Mouse (Mus musculus): ENCODE measurements at regions not wholly inside any gene's neighbourhood (a gene's known extent, or its start where the extent isn't known, plus 50 kb on each side); places are given as distances from the start of the nearest gene placed in this dataset.

GRCm38 (mm10) chr3:99741249-99742222 lies 143.7 kb upstream of the Spag17 start:
- no peaks in the 10 kb centered on the region for H3K9me3 ChIP-seq
- H3K27me3 ChIP-seq (ENCODE audit: insufficient read depth, poor library complexity, severe bottlenecking), result no peaks in the 10 kb centered on the region
- H3K4me1 ChIP-seq (replicated peaks), result no peaks in the 10 kb centered on the region
- 65% methylated on average over 3 of the region's 3 CpGs for WGBS
- no peak for DNase-seq (ENCODE audit: low spot score)
- H3K36me3 ChIP-seq, result no peaks in the 10 kb centered on the region
- no peak overlapping the region for H3K4me3 ChIP-seq
- no peak overlapping the region for H3K27ac ChIP-seq

GRCm38 (mm10) chr3:99749725-99750124 lies 135.5 kb upstream of the Spag17 start:
- H3K27ac ChIP-seq, result no peak overlapping the region
- H3K9me3 ChIP-seq, result no peaks in the 10 kb centered on the region
- H3K4me3 ChIP-seq, result no peak overlapping the region
- H3K36me3 ChIP-seq, result no peaks in the 10 kb centered on the region
- 90% methylated on average over 8 of the region's 8 CpGs for WGBS
- H3K27me3 ChIP-seq (ENCODE audit: insufficient read depth, poor library complexity, severe bottlenecking), result no peaks in the 10 kb centered on the region
- no peaks in the 10 kb centered on the region for H3K4me1 ChIP-seq (replicated peaks)
- DNase-seq (ENCODE audit: low spot score), result no peak

DNA sequence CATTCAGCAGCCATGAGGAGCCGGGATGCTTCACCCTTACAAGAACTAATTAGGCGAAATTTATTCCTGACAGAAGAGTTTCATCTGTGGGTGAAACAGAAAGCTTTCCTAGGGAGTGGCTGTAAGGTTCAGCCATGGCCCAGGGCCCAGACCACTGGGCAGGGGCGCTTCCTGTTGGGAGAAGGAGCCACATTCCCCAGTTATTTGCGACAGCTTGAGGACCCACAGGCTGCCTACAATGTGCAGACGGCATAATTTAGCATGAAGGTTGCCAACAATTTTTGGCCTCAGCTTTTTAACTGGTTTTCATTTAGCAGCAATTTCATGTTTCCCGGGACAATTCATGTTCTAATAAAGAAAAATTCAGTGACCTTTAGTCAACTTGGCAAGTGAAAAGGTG lies 106.7 kb upstream of the Spag17 start:
- no peak overlapping the region for H3K27ac ChIP-seq
- H3K27me3 ChIP-seq (ENCODE audit: insufficient read depth, poor library complexity, severe bottlenecking), result no peaks in the 10 kb centered on the region
- WGBS, result 86% methylated on average over 6 of the region's 6 CpGs
- no peaks in the 10 kb centered on the region for H3K36me3 ChIP-seq
- H3K9me3 ChIP-seq, result no peaks in the 10 kb centered on the region
- no peak overlapping the region for H3K4me3 ChIP-seq
- DNase-seq (ENCODE audit: low spot score), result no peak
- H3K4me1 ChIP-seq (replicated peaks), result no peaks in the 10 kb centered on the region

- WGBS, result 75% methylated on average over 3 of the region's 3 CpGs
- no peak for DNase-seq (ENCODE audit: low spot score)
Measured at GRCm38 (mm10) chr3:99785955-99786529, 99.2 kb upstream of the Spag17 start.

DNA sequence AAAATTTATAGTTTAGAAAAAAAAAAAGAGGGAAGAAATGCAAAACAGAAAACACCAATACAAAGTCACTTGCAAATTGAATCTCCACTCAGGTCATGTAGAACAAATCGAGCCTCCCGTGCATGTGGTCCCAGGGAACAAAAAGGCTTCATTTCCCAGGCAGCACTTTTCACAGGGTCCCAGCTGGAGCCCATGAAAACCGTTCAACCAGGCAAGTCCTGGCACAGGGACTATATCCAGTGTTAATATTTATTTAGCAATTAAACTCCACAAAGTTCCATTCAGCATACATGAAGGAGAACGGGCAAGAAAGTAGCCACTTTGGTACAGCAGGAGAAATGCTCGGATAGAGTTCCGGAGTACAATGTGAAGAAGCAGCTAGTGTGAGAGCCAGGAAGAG lies 93.9 kb upstream of the Spag17 start:
- no peak overlapping the region for H3K27ac ChIP-seq
- no peak for DNase-seq (ENCODE audit: low spot score)
- 63% methylated on average over 6 of the region's 6 CpGs for WGBS
- H3K36me3 ChIP-seq, result no peaks in the 10 kb centered on the region
- 0 out of 2 replicates have a peak, but pooled peaks cover 2% of the 10 kb centered on the region for H3K4me1 ChIP-seq (replicated peaks)
- no peaks in the 10 kb centered on the region for H3K9me3 ChIP-seq
- H3K27me3 ChIP-seq (ENCODE audit: insufficient read depth, poor library complexity, severe bottlenecking), result no peaks in the 10 kb centered on the region
- H3K4me3 ChIP-seq, result no peak overlapping the region

More at GRCm38 (mm10) chr3:99785955-99786529, 99.2 kb upstream of the Spag17 start:
- Histone ChIP-seq H3K4me3 (no peak overlapping the region), H3K36me3 (no peaks in the 10 kb centered on the region), H3K27ac (no peak overlapping the region), H3K27me3 (ENCODE audit: insufficient read depth, poor library complexity, severe bottlenecking) (no peaks in the 10 kb centered on the region), H3K9me3 (no peaks in the 10 kb centered on the region), H3K4me1 (replicated peaks) (no peaks in the 10 kb centered on the region)

DNA sequence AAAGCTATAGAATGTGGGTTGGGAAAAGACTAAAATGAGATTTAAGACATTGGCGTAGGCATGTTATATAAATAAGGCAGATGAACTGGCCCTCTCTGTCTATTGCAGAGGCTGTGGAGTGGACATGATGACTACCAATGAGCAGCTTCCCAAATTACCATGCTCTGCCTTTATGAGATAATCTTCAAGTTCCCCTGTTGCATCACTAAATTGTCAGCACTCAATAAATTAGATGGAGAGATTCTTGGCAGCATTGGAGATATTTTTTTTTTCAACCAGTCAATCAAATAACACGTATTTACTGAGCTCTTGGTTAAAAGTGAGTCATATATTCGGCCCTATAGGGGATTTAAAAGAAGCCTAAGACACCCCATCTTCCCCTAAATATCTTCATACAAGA lies 91.6 kb upstream of the Spag17 start:
- 89% methylated on average over 3 of the region's 3 CpGs for WGBS
- no peak overlapping the region for H3K4me3 ChIP-seq
- H3K4me1 ChIP-seq (replicated peaks), result 0 out of 2 replicates have a peak, but pooled peaks cover 2% of the 10 kb centered on the region
- H3K27me3 ChIP-seq (ENCODE audit: insufficient read depth, poor library complexity, severe bottlenecking), result no peaks in the 10 kb centered on the region
- H3K36me3 ChIP-seq, result no peaks in the 10 kb centered on the region
- H3K27ac ChIP-seq, result no peak overlapping the region
- DNase-seq (ENCODE audit: low spot score), result no peak
- no peaks in the 10 kb centered on the region for H3K9me3 ChIP-seq

DNA sequence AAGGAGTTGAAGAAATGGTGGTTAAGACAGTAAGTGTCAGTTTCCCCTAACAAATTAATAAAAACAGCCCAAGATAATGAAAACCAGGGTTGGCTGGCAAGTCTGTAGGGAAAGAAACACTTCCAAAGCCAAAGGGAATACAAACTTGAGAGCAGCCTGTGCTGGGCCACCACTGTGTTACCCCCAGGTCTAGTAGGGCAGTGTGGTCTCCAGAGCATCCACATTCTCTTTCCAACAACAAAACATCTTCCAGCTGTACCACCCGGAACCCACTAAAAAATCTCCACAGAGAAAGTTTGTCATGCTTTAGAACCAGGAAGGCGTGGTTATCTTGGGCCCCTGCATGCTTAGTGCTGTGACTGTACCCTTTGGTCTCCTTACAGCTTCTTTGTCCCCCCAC lies 89.4 kb upstream of the Spag17 start:
- WGBS, result 85% methylated on average over 2 of the region's 2 CpGs
- Histone ChIP-seq H3K36me3 (no peaks in the 10 kb centered on the region), H3K27ac (no peak overlapping the region), H3K4me1 (replicated peaks) (0 out of 2 replicates have a peak, but pooled peaks cover 2% of the 10 kb centered on the region), H3K4me3 (no peak overlapping the region), H3K27me3 (ENCODE audit: insufficient read depth, poor library complexity, severe bottlenecking) (no peaks in the 10 kb centered on the region), H3K9me3 (no peaks in the 10 kb centered on the region)
- no peak for DNase-seq (ENCODE audit: low spot score)

DNA sequence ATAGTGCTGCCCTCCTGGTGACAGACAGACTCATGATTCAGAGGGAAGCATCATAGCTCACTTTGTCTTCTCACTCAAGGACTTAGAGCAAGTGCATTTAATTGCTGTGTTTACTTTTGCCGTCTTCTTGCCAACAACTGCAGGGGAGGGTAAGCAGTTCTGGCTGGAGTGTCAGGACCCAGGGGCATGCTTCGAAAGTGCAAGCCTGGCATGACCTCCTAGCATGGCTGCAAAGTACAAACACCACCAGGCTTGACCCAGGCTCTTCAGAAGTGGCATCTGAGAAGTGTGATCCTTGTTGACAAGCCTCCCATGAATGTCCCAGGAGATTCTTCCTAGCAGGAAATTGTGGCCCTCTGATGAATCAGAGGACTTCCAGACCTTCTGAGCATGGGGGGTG lies 87.4 kb upstream of the Spag17 start:
- H3K36me3 ChIP-seq, result no peaks in the 10 kb centered on the region
- no peak for DNase-seq (ENCODE audit: low spot score)
- H3K9me3 ChIP-seq, result no peaks in the 10 kb centered on the region
- no peak overlapping the region for H3K27ac ChIP-seq
- no peaks in the 10 kb centered on the region for H3K4me1 ChIP-seq (replicated peaks)
- 64% methylated on average over 2 of the region's 2 CpGs for WGBS
- H3K4me3 ChIP-seq, result no peak overlapping the region
- H3K27me3 ChIP-seq (ENCODE audit: insufficient read depth, poor library complexity, severe bottlenecking), result no peaks in the 10 kb centered on the region

DNA sequence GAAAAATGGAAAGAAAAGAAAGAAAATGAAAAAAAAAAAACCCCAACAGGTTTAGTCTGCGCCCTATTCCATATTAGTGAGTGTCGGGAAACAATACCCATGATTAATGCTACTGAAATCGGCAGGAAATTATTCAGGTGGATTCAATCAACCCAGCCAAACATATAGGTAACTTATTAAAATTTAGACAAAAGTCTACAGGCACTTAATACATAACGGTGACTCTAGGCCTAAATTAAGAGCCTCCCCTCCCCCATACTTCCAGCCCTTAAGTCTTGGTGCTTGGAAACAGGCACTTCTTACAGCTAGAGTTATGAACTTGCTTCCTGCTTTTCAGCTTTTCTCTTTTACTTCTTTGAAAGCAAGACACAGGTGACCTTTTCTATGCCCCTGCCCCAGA lies 74.7 kb upstream of the Spag17 start:
- Histone ChIP-seq H3K4me1 (replicated peaks) (peaks cover 18% of the 10 kb centered on the region), H3K4me3 (no peak overlapping the region), H3K9me3 (no peaks in the 10 kb centered on the region), H3K27ac (no peak overlapping the region), H3K27me3 (ENCODE audit: insufficient read depth, poor library complexity, severe bottlenecking) (no peaks in the 10 kb centered on the region), H3K36me3 (no peaks in the 10 kb centered on the region)
- 74% methylated on average over 4 of the region's 4 CpGs for WGBS
- DNase-seq (ENCODE audit: low spot score), result no peak

- WGBS, result 83% methylated on average over 3 of the region's 3 CpGs
- H3K36me3 ChIP-seq, result no peaks in the 10 kb centered on the region
- no peaks in the 10 kb centered on the region for H3K27me3 ChIP-seq (ENCODE audit: insufficient read depth, poor library complexity, severe bottlenecking)
- no peaks in the 10 kb centered on the region for H3K9me3 ChIP-seq
- no peak for DNase-seq (ENCODE audit: low spot score)
- H3K27ac ChIP-seq, result no peak overlapping the region
- H3K4me3 ChIP-seq, result no peak overlapping the region
- H3K4me1 ChIP-seq (replicated peaks), result peaks cover 18% of the 10 kb centered on the region
Measured at GRCm38 (mm10) chr3:99811276-99811675, 73.9 kb upstream of the Spag17 start.

DNA sequence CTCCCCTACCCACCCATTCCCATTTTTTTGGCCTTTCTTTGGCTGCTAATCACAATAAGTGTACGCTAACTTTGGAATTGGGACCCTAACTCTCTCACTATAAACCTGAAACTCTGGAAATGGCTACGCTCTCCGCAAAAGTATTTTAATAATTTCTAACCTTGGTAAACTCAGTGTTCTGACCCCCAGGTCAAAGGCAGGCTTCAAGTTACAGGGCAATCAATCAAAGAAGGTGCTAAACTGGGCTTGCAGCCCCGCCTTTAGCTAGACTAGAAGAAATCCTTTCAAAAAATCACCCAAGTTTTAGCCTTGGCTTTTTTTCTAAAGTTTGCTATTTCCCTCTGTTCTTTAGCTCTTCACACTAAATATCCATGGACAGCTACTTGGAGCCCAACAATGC lies 72.4 kb upstream of the Spag17 start:
- H3K27me3 ChIP-seq (ENCODE audit: insufficient read depth, poor library complexity, severe bottlenecking), result no peaks in the 10 kb centered on the region
- no peaks in the 10 kb centered on the region for H3K9me3 ChIP-seq
- peaks cover 18% of the 10 kb centered on the region for H3K4me1 ChIP-seq (replicated peaks)
- H3K36me3 ChIP-seq, result no peaks in the 10 kb centered on the region
- no peak overlapping the region for H3K4me3 ChIP-seq
- no peak overlapping the region for H3K27ac ChIP-seq
- 57% methylated on average over 4 of the region's 4 CpGs for WGBS
- peak; percentile 43 for DNase-seq (ENCODE audit: low spot score)

DNA sequence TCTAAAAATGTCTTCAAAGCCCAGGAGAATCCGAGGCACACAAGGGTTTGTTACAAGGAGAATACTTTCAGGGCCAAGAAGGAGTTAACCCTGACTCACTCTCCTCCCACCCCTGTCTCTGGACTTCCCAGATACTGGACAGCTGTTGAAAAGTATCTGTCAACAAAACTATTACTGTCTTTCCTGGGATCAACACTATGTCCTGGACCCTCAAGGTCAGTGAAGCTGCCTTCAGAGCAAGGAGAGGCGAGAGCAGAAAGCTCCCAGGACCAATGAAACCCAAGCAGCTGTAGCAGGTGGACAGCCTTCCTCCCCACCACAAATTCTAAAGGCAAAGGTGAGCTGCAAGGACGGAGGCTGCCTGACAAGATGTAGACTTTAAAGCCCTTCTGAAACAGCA lies 70.1 kb upstream of the Spag17 start:
- Histone ChIP-seq H3K4me3 (no peak overlapping the region), H3K9me3 (no peaks in the 10 kb centered on the region), H3K27ac (no peak overlapping the region), H3K27me3 (ENCODE audit: insufficient read depth, poor library complexity, severe bottlenecking) (no peaks in the 10 kb centered on the region), H3K36me3 (no peaks in the 10 kb centered on the region), H3K4me1 (replicated peaks) (peaks cover 27% of the 10 kb centered on the region)
- DNase-seq (ENCODE audit: low spot score), result no peak
- WGBS, result 61% methylated on average over 3 of the region's 3 CpGs

DNA sequence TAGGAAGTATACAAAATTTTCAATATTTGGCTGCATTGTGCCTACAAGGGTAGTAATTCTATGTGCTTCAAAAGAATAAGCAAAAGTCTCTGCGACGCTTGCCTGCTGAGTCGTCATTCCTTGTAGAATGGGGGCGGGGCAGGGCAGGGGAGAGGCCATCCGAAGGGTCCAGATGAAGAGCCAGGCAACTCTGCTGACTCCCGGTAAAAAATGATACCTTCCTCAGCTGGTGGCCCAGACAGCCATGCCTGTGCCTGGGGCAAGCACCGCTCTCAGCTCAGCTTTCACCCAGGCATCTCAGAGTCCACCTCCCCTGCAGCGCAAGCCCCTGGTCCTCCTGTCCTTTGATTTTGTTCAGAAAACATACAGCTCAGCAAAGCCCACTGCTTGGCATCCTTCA lies 67.2 kb upstream of the Spag17 start:
- Histone ChIP-seq H3K4me1 (replicated peaks) (peaks cover 17% of the 10 kb centered on the region), H3K27ac (no peak overlapping the region), H3K36me3 (no peaks in the 10 kb centered on the region), H3K4me3 (no peak overlapping the region), H3K27me3 (ENCODE audit: insufficient read depth, poor library complexity, severe bottlenecking) (no peaks in the 10 kb centered on the region), H3K9me3 (no peaks in the 10 kb centered on the region)
- DNase-seq (ENCODE audit: low spot score), result peak; percentile 40
- 34% methylated on average over 8 of the region's 8 CpGs for WGBS
